Mouse (Mus musculus) heart, embryonic 10.5 days (tissue): ENCODE data around the gene Mrgpra3. TPM values are rescaled to one million over a fixed set of nuclear protein-coding genes. Genes with fewer than 3 reads are reported as not detected.

Experiments
- DNase-seq: peaks from one replicate; pipeline ENCODE4 v3.0.0-alpha.2; 2017; ENCODE audit warnings: low spot score
- H3K27ac ChIP-seq: fragments of 300-500 bp; sonication (generic); 2 replicates; pipeline ENCODE4 v1.5.1; 2016; ENCODE audit warnings: mild to moderate bottlenecking
- H3K27me3 ChIP-seq: fragments of 300-500 bp; sonication (generic); 2 replicates; pipeline ENCODE4 v1.6.1; 2016; ENCODE audit warnings: mild to moderate bottlenecking; ENCODE audit not compliant: poor library complexity, insufficient read depth, severe bottlenecking
- H3K36me3 ChIP-seq: fragments of 300-500 bp; sonication (generic); 2 replicates; pipeline ENCODE4 v1.6.1; 2016; ENCODE audit warnings: mild to moderate bottlenecking, moderate library complexity
- H3K4me1 ChIP-seq: fragments of 300-500 bp; sonication (generic); 2 replicates; pipeline ENCODE4 v1.6.1; 2016; ENCODE audit warnings: mild to moderate bottlenecking
- H3K4me3 ChIP-seq: fragments of 300-500 bp; sonication (generic); 2 replicates; pipeline ENCODE4 v1.5.1; 2016; ENCODE audit warnings: mild to moderate bottlenecking, moderate library complexity
- H3K9me3 ChIP-seq: fragments of 300-500 bp; sonication (generic); 2 replicates; pipeline ENCODE4 v1.6.1; 2016; ENCODE audit warnings: mild to moderate bottlenecking, moderate library complexity
- WGBS: fragments of 180-500 bp; shearing (Covaris S2); methylation state at CpG from one replicate; pipeline ENCODE4 v1.1.7; 2016; 5-methylcytosine and 5-hydroxymethylcytosine counted together
- polyA plus RNA-seq: library from polyadenylated mRNA; unstranded; fragments of >200 nt; fragmentation: Nextera tagmentation; extraction: Ambion mirVana; gene quantifications from 2 replicates; pipeline ENCODE4 v1.2.1, GENCODE M21; 2016

The Mrgpra3 gene
- polyA plus RNA-seq = not detected in 2 replicates

- H3K27me3 ChIP-seq = no peaks in the 10 kb centered on the region
- peaks cover 13% of the 10 kb centered on the region; the same call in 1 of the 2 replicates for H3K9me3 ChIP-seq
- H3K36me3 ChIP-seq = no peaks in the 10 kb centered on the region
- no peaks in the 10 kb centered on the region for H3K4me1 ChIP-seq
- WGBS = 64% methylated on average over 2 of the region's 2 CpGs
- H3K4me3 ChIP-seq = no peak within 1 kb of the TSS
- H3K27ac ChIP-seq = no peak within 1 kb of the TSS
- no peak for DNase-seq
Observed at GRCm38 (mm10) chr7:47601272-47601671, at the start of gene Mrgpra3. Gene Mrgpra3, minus strand, starts transcription at chr7:47601372.

Other genes with a start within 250 kb of the Mrgpra3 start
- gene Mrgpra1, start 247.1 kb downstream of the Mrgpra3 start, polyA plus RNA-seq = not detected in 2 replicates
- gene Mrgpra2a, start 149.2 kb downstream of the Mrgpra3 start, polyA plus RNA-seq = not detected in 2 replicates
- not detected in 2 replicates for gene Mrgpra2b, start 72.5 kb downstream of the Mrgpra3 start, polyA plus RNA-seq